Mouse (Mus musculus) lung, embryonic 16.5 days (tissue): ENCODE results near the gene Gm20431. TPM values are rescaled to one million over a fixed set of nuclear protein-coding genes. Genes with fewer than 3 reads are reported as not detected.

Experiments used
- ATAC-seq: fragments of 200-750 bp; cut with Nextera tagmentation; 2 replicates; pipeline ENCODE4 v1.8.0; 2017; ENCODE audit warnings: low read depth, mild to moderate bottlenecking, moderate library complexity
- H3K27ac ChIP-seq: fragments of 300-500 bp; sonication (generic); 2 replicates; pipeline ENCODE4 v1.5.1; 2014; ENCODE audit warnings: mild to moderate bottlenecking, control low read depth, low read length
- H3K27me3 ChIP-seq: fragments of 300-500 bp; sonication (generic); 2 replicates; pipeline ENCODE4 v1.6.1; 2014; ENCODE audit warnings: low read depth, low read length, mixed read lengths; ENCODE audit not compliant: control insufficient read depth, insufficient read depth
- H3K36me3 ChIP-seq: fragments of 300-500 bp; sonication (generic); 2 replicates; pipeline ENCODE4 v1.6.1; 2014; ENCODE audit warnings: low read length; ENCODE audit not compliant: control insufficient read depth, insufficient read depth
- H3K4me1 ChIP-seq: fragments of 300-500 bp; sonication (generic); replicated peaks from 2 replicates; pipeline ENCODE4 v1.6.1; 2014; ENCODE audit warnings: low read length, mixed read lengths; ENCODE audit not compliant: control insufficient read depth, insufficient read depth
- H3K4me2 ChIP-seq: fragments of 300-500 bp; sonication (generic); 2 replicates; pipeline ENCODE4 v1.6.1; 2014; ENCODE audit warnings: low read depth, low read length, control low read depth
- H3K4me3 ChIP-seq: fragments of 300-500 bp; sonication (generic); 2 replicates; pipeline ENCODE4 v1.5.1; 2014; ENCODE audit warnings: mild to moderate bottlenecking, low read length, control low read depth
- H3K9ac ChIP-seq: fragments of 300-500 bp; sonication (generic); 2 replicates; pipeline ENCODE4 v1.6.1; 2014; ENCODE audit warnings: low read length, control low read depth
- H3K9me3 ChIP-seq: fragments of 300-500 bp; sonication (generic); 2 replicates; pipeline ENCODE4 v1.6.1; 2016; ENCODE audit warnings: low read length; ENCODE audit not compliant: control insufficient read depth
- WGBS: fragments of 180-500 bp; shearing (Covaris S2); extraction: QIAGEN DNeasy Blood & Tissue Kit; methylation state at CpG from one replicate; pipeline ENCODE4 v1.1.7; 2014; 5-methylcytosine and 5-hydroxymethylcytosine counted together
- polyA plus RNA-seq: library from polyadenylated mRNA; unstranded; fragments of >200 nt; fragmentation: Nextera tagmentation; extraction: Ambion mirVana; gene quantifications from 2 replicates; pipeline ENCODE4 v1.2.1, GENCODE M21; 2015

Gene Gm20431
- polyA plus RNA-seq, 1 experiment from 2014 or later, result 8.4 TPM

GRCm38 (mm10) chr2:167576121-167576620 is 85.1 kb downstream of the Gm20431 start:
- Histone ChIP-seq H3K4me2 (no peak overlapping the region), H3K27me3 (no peaks in the 10 kb centered on the region), H3K4me1 (peaks cover under 1% of the 10 kb centered on the region; the same call in 1 of the 2 replicates), H3K9me3 (no peaks in the 10 kb centered on the region), H3K36me3 (no peaks in the 10 kb centered on the region), H3K4me3 (no peak overlapping the region), H3K27ac (no peak overlapping the region), H3K9ac (no peak overlapping the region)
- WGBS, result 70% methylated on average over 8 of the region's 8 CpGs
- ATAC-seq, result no peak

GRCm38 (mm10) chr2:167575581-167575980 is 85.7 kb downstream of the Gm20431 start:
- Histone ChIP-seq H3K4me2 (no peak overlapping the region), H3K27me3 (no peaks in the 10 kb centered on the region), H3K27ac (no peak overlapping the region), H3K9ac (no peak overlapping the region), H3K4me3 (no peak overlapping the region), H3K9me3 (no peaks in the 10 kb centered on the region), H3K4me1 (peaks cover 7% of the 10 kb centered on the region), H3K36me3 (no peaks in the 10 kb centered on the region)
- no peak for ATAC-seq
- 81% methylated on average over 7 of the region's 7 CpGs for WGBS

- peaks cover 12% of the 10 kb centered on the region for H3K4me1 ChIP-seq
- H3K36me3 ChIP-seq, result no peaks in the 10 kb centered on the region
- H3K27me3 ChIP-seq, result no peaks in the 10 kb centered on the region
- no peak overlapping the region for H3K4me3 ChIP-seq
- 49% methylated on average over 9 of the region's 9 CpGs for WGBS
- no peak overlapping the region for H3K27ac ChIP-seq
- no peak overlapping the region for H3K4me2 ChIP-seq
- H3K9ac ChIP-seq, result no peak overlapping the region
- no peaks in the 10 kb centered on the region for H3K9me3 ChIP-seq
- ATAC-seq, result no peak
Observed at GRCm38 (mm10) chr2:167574814-167575213, 86.5 kb downstream of the Gm20431 start.

GRCm38 (mm10) chr2:167571442-167572220 is 89.7 kb downstream of the Gm20431 start:
- no peak for ATAC-seq
- Histone ChIP-seq H3K36me3 (no peaks in the 10 kb centered on the region), H3K4me1 (peaks cover 19% of the 10 kb centered on the region), H3K27me3 (no peaks in the 10 kb centered on the region), H3K4me2 (no peak overlapping the region), H3K27ac (peak overlapping the region; percentile 93), H3K4me3 (no peak overlapping the region), H3K9ac (peak overlapping the region; percentile 13; the same call in 1 of the 2 replicates), H3K9me3 (no peaks in the 10 kb centered on the region)
- 72% methylated on average over 18 of the region's 18 CpGs for WGBS

GRCm38 (mm10) chr2:167570815-167571214 is 90.5 kb downstream of the Gm20431 start:
- WGBS, result 79% methylated on average over 6 of the region's 6 CpGs
- no peaks in the 10 kb centered on the region for H3K9me3 ChIP-seq
- peak overlapping the region; percentile 93 for H3K27ac ChIP-seq
- no peaks in the 10 kb centered on the region for H3K36me3 ChIP-seq
- peaks cover 21% of the 10 kb centered on the region for H3K4me1 ChIP-seq
- ATAC-seq, result no peak
- no peaks in the 10 kb centered on the region for H3K27me3 ChIP-seq
- H3K4me3 ChIP-seq, result no peak overlapping the region
- no peak overlapping the region for H3K4me2 ChIP-seq
- H3K9ac ChIP-seq, result no peak overlapping the region

- Histone ChIP-seq H3K27me3 (no peaks in the 10 kb centered on the region), H3K4me2 (no peak overlapping the region), H3K9ac (no peak overlapping the region; the same call in 1 of the 2 replicates), H3K4me3 (no peak overlapping the region), H3K36me3 (no peaks in the 10 kb centered on the region), H3K9me3 (no peaks in the 10 kb centered on the region), H3K27ac (peak overlapping the region; percentile 93), H3K4me1 (peaks cover 28% of the 10 kb centered on the region)
- ATAC-seq, result peak; percentile 87
- 34% methylated on average over 13 of the region's 13 CpGs for WGBS
Observed at GRCm38 (mm10) chr2:167569934-167570651, 91.2 kb downstream of the Gm20431 start.

GRCm38 (mm10) chr2:167568112-167568511 is 93.2 kb downstream of the Gm20431 start:
- Histone ChIP-seq H3K36me3 (no peaks in the 10 kb centered on the region), H3K27me3 (no peaks in the 10 kb centered on the region), H3K9me3 (no peaks in the 10 kb centered on the region), H3K27ac (no peak overlapping the region), H3K4me1 (peaks cover 43% of the 10 kb centered on the region), H3K4me3 (no peak overlapping the region), H3K9ac (no peak overlapping the region), H3K4me2 (no peak overlapping the region)
- ATAC-seq, result no peak
- WGBS, result 68% methylated on average over 9 of the region's 9 CpGs

GRCm38 (mm10) chr2:167565682-167566081 is 95.6 kb downstream of the Gm20431 start:
- no peaks in the 10 kb centered on the region for H3K27me3 ChIP-seq
- peaks cover 50% of the 10 kb centered on the region for H3K4me1 ChIP-seq
- ATAC-seq, result peak; percentile 11; the same call in 1 of the 2 replicates
- no peaks in the 10 kb centered on the region for H3K9me3 ChIP-seq
- WGBS, result 11% methylated on average over 19 of the region's 19 CpGs
- H3K36me3 ChIP-seq, result no peaks in the 10 kb centered on the region
- peak overlapping the region; percentile 64 for H3K9ac ChIP-seq
- peak overlapping the region; percentile 39 for H3K4me2 ChIP-seq
- H3K4me3 ChIP-seq, result peak overlapping the region; percentile 20; the same call in 1 of the 2 replicates
- peak overlapping the region; percentile 94 for H3K27ac ChIP-seq

GRCm38 (mm10) chr2:167565312-167565656 is 96.0 kb downstream of the Gm20431 start:
- H3K36me3 ChIP-seq, result no peaks in the 10 kb centered on the region
- 45% methylated on average over 3 of the region's 3 CpGs for WGBS
- H3K4me3 ChIP-seq, result no peak overlapping the region; the same call in 1 of the 2 replicates
- H3K4me2 ChIP-seq, result peak overlapping the region; percentile 39
- H3K9me3 ChIP-seq, result no peaks in the 10 kb centered on the region
- peak overlapping the region; percentile 94 for H3K27ac ChIP-seq
- H3K9ac ChIP-seq, result peak overlapping the region; percentile 64
- no peaks in the 10 kb centered on the region for H3K27me3 ChIP-seq
- ATAC-seq, result no peak
- H3K4me1 ChIP-seq, result peaks cover 47% of the 10 kb centered on the region
